Mouse (Mus musculus): ENCODE results near the gene Gucy1a1.

DNA sequence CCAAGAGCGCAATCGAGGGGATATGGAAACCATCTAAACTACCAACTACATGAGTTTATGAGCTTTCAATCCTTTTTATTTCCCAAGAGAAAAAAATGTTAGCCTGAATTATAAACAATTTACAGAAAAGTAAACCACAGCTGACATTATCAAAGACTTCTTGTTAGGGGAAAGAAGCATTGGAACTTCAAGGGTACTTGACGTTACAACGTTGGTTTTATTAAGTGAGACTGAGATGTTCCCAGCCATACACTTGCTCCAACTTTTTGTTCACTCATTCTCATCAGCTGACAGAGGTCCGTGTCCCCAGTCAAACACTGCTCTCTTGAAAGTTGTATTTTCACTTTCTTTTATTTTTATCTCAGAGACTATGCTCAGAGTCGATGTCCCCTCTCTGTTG is 101.9 kb downstream of the Gucy1a1 start:
- TF ChIP-seq POLR2A (IDR thresholded peaks at IDR 0.05; ENCODE audit: control insufficient read depth, extremely low read depth, insufficient read depth, low read length, poor library complexity), result no peak
- TF ChIP-seq CTCF (IDR thresholded peaks at IDR 0.05; ENCODE audit: borderline replicate concordance, control insufficient read depth, extremely low read depth, insufficient read depth, low read length, poor library complexity), result no peak
